Mouse (Mus musculus): ENCODE data around the gene Dnah7a.
"Not testable (repeated sequence)": the region's sequence is repeated elsewhere in the genome, so short reads cannot be mapped to it uniquely, and the experiment has no call there.

Dnah7a gene

DNA sequence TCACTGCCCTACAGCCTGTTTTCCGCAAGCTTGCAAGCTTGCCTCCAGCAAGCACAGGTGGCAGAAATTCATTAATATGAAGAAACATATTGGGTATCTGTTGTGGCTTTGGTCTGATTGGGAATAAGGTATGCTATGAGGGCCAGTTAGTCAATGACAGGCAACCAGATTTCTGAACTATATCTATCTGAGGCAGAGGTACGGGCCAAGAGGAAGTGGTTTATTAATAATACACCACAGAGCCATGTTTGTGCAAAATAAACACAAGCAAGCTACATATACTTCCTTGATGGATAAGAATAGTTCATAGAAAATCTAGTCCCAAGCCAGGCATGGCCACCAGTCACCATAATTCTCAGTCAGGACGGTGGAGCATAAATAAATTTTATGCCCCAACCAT is 328.9 kb downstream of the Dnah7a start:
- DNase-seq = no peak

- DNase-seq = not testable (repeated sequence)
Observed at GRCm38 (mm10) chr1:53375965-53376364, 330.6 kb downstream of the Dnah7a start.

DNA sequence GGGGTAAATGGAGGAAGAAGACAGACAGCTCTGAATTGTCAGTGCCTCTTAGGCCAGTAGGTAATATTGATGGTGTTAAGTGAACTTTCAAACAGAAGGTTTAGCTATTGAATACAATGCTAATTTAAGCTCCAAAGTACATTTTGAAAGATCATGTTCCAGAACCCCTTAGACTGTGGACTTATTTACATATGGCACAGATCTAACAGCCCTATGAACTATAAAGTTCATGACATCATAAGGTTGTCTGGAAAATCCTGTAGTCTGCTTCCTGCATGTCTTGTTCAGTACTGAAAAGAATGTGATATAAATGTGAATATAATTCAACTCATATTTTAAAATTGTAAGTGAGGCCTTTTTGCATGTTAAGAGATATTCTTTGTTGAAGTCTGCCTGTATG is 347.6 kb downstream of the Dnah7a start:
- DNase-seq = no peak

GRCm38 (mm10) chr1:53352327-53353261 is 354.0 kb downstream of the Dnah7a start, which contains the start of the genes Asdurf, Gm28551 and Asnsd1:
Gene Asdurf, minus strand, starts transcription at chr1:53352619.
Gene Gm28551, minus strand, starts transcription at chr1:53352667.
Gene Asnsd1, minus strand, starts transcription at chr1:53352752.
- DNase-seq = peak; percentile 95
